ENCODE assay signal across 9 mouse cellular contexts in genomic region chr15:96566850-96567271, GRCm38 (mm10).
DNase-seq lines count a peak whose midpoint lies in the region; ATAC-seq and TF ChIP-seq lines count a peak whose summit lies in the region.
"Had no signal": no experiment of that assay in that cellular context is flagged by ENCODE, and none has a peak within 500 bp of the region (broad histone marks: within the 10 kb centered on the region; RNA-seq: fewer than 3 reads in every experiment).

No protein-coding gene starts in this region.

- H3K9me3 ChIP-seq in forebrain, embryonic 11.5 days (ENCODE audit: control insufficient read depth, low read length): no peaks in the 10 kb centered on the region
- no peaks in the 10 kb centered on the region for H3K9me3 ChIP-seq in limb, embryonic 10.5 days (replicated peaks)

- peak overlapping the region; percentile 49 for H3K4me2 ChIP-seq in forebrain, embryonic 11.5 days (ENCODE audit: low read depth, low read length, severe bottlenecking)

- peak overlapping the region; percentile 54 for H3K4me3 ChIP-seq in spleen, adult 2 months (ENCODE audit: extremely low read depth, insufficient read depth, insufficient read length)
- H3K4me3 ChIP-seq in forebrain, embryonic 11.5 days (ENCODE audit: low read depth, low read length): peak overlapping the region; percentile 28
- peak overlapping the region; percentile 54 for H3K4me3 ChIP-seq in limb, embryonic 10.5 days

- 21% methylated on average over 14 of the region's 14 CpGs for WGBS in spleen, adult 2 months
- 10% methylated on average over 14 of the region's 14 CpGs for WGBS in forebrain, embryonic 11.5 days
- 8% methylated on average over 14 of the region's 14 CpGs for WGBS in limb, embryonic 10.5 days

- no peak for TF ChIP-seq POLR2A in spleen, adult 2 months (IDR thresholded peaks at IDR 0.05; ENCODE audit: low read depth, low read length)

- ATAC-seq in forebrain, embryonic 11.5 days (replicated peaks; ENCODE audit: low FRiP score): peak; percentile 80; the same call in 1 of the 2 replicates
- ATAC-seq in megakaryocyte-erythroid progenitor cell, adult 5-6 weeks (replicated peaks; ENCODE audit: low FRiP score, low TSS enrichment, poor library complexity, severe bottlenecking): peak; percentile 80
- ATAC-seq: Patski had no signal

- H3K27me3 ChIP-seq in spleen, adult 2 months (ENCODE audit: control insufficient read depth, insufficient read depth, low read length): no peaks in the 10 kb centered on the region
- H3K27me3 ChIP-seq in forebrain, embryonic 11.5 days (ENCODE audit: control insufficient read depth, insufficient read depth, low read length): no peaks in the 10 kb centered on the region; the same call in 1 of the 2 replicates
- H3K27me3 ChIP-seq in limb, embryonic 10.5 days (ENCODE audit: low read depth, poor library complexity, severe bottlenecking): no peaks in the 10 kb centered on the region
- H3K27me3 ChIP-seq: Patski had no signal

- H3K36me3 ChIP-seq in spleen, adult 2 months (ENCODE audit: control insufficient read depth, insufficient read depth, low read length): no peaks in the 10 kb centered on the region
- no peaks in the 10 kb centered on the region for H3K36me3 ChIP-seq in forebrain, embryonic 11.5 days (ENCODE audit: control insufficient read depth, insufficient read depth, low read length)
- no peaks in the 10 kb centered on the region for H3K36me3 ChIP-seq in limb, embryonic 10.5 days

- no peak overlapping the region for H3K27ac ChIP-seq in spleen, adult 2 months (ENCODE audit: insufficient read depth, low read length)
- no peak overlapping the region for H3K27ac ChIP-seq in forebrain, embryonic 11.5 days (ENCODE audit: low read depth, low read length)
- H3K27ac ChIP-seq in limb, embryonic 10.5 days: peak overlapping the region; percentile 79

- H3K9ac ChIP-seq in forebrain, embryonic 11.5 days (ENCODE audit: low read length): peak overlapping the region; percentile 20; the same call in 1 of the 2 replicates

- H3K4me1 ChIP-seq in spleen, adult 2 months (ENCODE audit: control insufficient read depth, insufficient read depth, insufficient read length): peaks cover 2% of the 10 kb centered on the region; the same call in 1 of the 2 replicates
- H3K4me1 ChIP-seq in forebrain, embryonic 11.5 days (replicated peaks; ENCODE audit: control insufficient read depth, insufficient read depth, low read length): no peaks in the 10 kb centered on the region
- peaks cover 14% of the 10 kb centered on the region for H3K4me1 ChIP-seq in limb, embryonic 10.5 days

- DNase-seq in spleen, adult 2 months (ENCODE audit: low read depth in 1 of 2, low spot score in 2 of 2): peak in 1 of 2 experiments; percentile 41
- DNase-seq in spleen, adult 12 weeks (ENCODE audit: low spot score): no peak
- DNase-seq in forebrain, embryonic 11.5 days (ENCODE audit: low spot score): peak; percentile 84
- DNase-seq in heart, postnatal 4 days: peak; percentile 64
- DNase-seq in limb, embryonic 10.5 days (ENCODE audit: low spot score): peak; percentile 75
- DNase-seq in testis, postnatal 10 days (ENCODE audit: low spot score): peak; percentile 82
- no peak for DNase-seq in cerebellum, adult 9-10 months

- TF ChIP-seq CTCF in spleen, adult 2 months (IDR thresholded peaks at IDR 0.05; ENCODE audit: extremely low read depth, insufficient read depth, insufficient read length, insufficient replicate concordance): no peak

Comparison
In these comparisons a context has a peak if more than half of its experiments do, and no peak if none do; other contexts are left out.
1. DNase-seq: peak in forebrain, embryonic 11.5 days (single experiment), heart, postnatal 4 days (single experiment), limb, embryonic 10.5 days (single experiment) and testis, postnatal 10 days (single experiment); none in spleen, adult 12 weeks (single experiment) and cerebellum, adult 9-10 months (single experiment).
2. Peak in every context shown above with its lines, with median percentiles within 50 percentile points of each other: H3K4me3 ChIP-seq.